Mouse (Mus musculus): ENCODE results near the gene Rnf34. TPM values are rescaled to one million over a fixed set of nuclear protein-coding genes. Genes with fewer than 3 reads are reported as not detected.

Gene Rnf34
- polyA plus RNA-seq, 1 experiment from 2014 or later, result 41.4 TPM

DNA sequence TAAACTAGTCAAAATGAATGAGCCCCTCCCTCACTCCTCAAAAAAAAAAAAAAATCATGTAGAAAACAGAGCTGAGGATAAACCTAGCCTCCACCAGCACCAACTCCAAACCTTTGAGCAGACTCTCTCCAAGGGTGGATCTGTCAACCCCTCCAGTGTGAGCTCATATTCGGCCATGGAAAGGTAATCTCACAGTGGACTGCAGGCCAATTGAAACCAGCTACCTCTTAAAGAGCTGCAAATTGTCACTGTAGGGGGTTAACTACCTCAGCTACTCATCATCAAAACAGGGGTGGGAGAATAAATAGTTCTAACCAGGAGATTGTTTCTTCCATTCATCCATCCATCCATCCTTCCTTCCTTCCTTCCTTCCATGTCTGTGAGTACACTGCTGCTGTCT lies 57.3 kb downstream of the Rnf34 start:
- Histone ChIP-seq H3K4me3 (replicated peaks) (no peak overlapping the region), H3K9me3 (replicated peaks) (no peaks in the 10 kb centered on the region), H3K36me3 (no peaks in the 10 kb centered on the region), H3K27ac (replicated peaks) (no peak overlapping the region), H3K27me3 (replicated peaks) (no peaks in the 10 kb centered on the region), H3K4me1 (no peaks in the 10 kb centered on the region), H3K4me2 (no peak overlapping the region), H3K9ac (replicated peaks) (no peak overlapping the region)
- ATAC-seq (ENCODE audit: low FRiP score), result no peak
- 78% methylated on average over 1 of the region's 1 CpGs for WGBS

GRCm38 (mm10) chr5:122908001-122908400 lies 58.2 kb downstream of the Rnf34 start:
- H3K9me3 ChIP-seq (replicated peaks), result no peaks in the 10 kb centered on the region
- ATAC-seq (ENCODE audit: low FRiP score), result no peak
- no peaks in the 10 kb centered on the region for H3K4me1 ChIP-seq
- no peaks in the 10 kb centered on the region for H3K36me3 ChIP-seq
- H3K4me3 ChIP-seq (replicated peaks), result no peak overlapping the region
- H3K27me3 ChIP-seq (replicated peaks), result no peaks in the 10 kb centered on the region
- H3K4me2 ChIP-seq, result no peak overlapping the region
- H3K9ac ChIP-seq (replicated peaks), result no peak overlapping the region
- H3K27ac ChIP-seq (replicated peaks), result no peak overlapping the region
- whole genome bisulfite sequencing, result 95% methylated on average over 2 of the region's 2 CpGs

DNA sequence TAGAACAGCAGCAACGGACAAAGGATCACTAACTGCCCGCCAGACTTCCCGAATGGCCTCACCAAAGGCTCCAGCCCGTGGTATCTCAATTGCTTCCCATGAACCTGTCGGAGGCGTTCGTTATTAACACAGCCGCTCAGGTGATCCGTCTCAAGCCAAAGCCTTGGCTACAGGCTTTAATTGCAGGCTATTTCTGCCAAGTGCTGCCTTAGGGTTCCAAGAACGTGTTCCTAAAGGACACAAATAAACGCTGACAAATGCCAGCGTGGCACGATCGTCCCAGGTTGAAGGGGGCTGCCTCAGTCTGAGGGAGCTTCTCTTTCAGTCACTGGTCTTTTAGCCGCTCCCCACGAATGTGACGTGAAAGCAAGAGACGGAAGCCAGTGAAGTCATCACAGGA lies 59.6 kb downstream of the Rnf34 start:
- Histone ChIP-seq H3K9me3 (replicated peaks) (no peaks in the 10 kb centered on the region), H3K9ac (replicated peaks) (no peak overlapping the region), H3K4me1 (no peaks in the 10 kb centered on the region), H3K4me3 (replicated peaks) (no peak overlapping the region), H3K27me3 (replicated peaks) (no peaks in the 10 kb centered on the region), H3K36me3 (no peaks in the 10 kb centered on the region), H3K4me2 (no peak overlapping the region), H3K27ac (replicated peaks) (no peak overlapping the region)
- 73% methylated on average over 18 of the region's 18 CpGs for WGBS
- no peak for ATAC-seq (ENCODE audit: low FRiP score)

DNA sequence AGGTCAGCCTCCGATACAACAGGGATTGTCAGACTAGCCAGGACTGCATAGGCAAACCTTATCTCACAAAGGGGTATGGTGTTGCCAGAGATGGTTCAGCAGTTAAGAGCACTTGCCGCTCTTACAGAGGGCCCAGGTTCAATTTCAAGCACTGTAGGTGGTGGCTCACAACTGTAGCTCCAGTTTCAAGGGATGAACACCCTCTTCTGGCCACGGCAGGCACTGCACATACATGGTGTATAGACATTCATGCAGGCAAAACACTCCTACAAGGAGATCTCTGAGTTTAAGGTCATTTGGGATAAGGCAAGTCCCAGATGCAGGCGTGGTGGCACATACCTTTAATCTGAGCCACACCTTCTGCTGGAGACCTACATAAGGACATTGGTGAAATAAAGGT lies 63.0 kb downstream of the Rnf34 start:
- Histone ChIP-seq H3K4me1 (no peaks in the 10 kb centered on the region), H3K9ac (replicated peaks) (no peak overlapping the region), H3K27me3 (replicated peaks) (no peaks in the 10 kb centered on the region), H3K4me3 (replicated peaks) (no peak overlapping the region), H3K9me3 (replicated peaks) (no peaks in the 10 kb centered on the region), H3K4me2 (no peak overlapping the region), H3K27ac (replicated peaks) (no peak overlapping the region), H3K36me3 (no peaks in the 10 kb centered on the region)
- no peak for ATAC-seq (ENCODE audit: low FRiP score)
- WGBS, result 93% methylated on average over 4 of the region's 4 CpGs

DNA sequence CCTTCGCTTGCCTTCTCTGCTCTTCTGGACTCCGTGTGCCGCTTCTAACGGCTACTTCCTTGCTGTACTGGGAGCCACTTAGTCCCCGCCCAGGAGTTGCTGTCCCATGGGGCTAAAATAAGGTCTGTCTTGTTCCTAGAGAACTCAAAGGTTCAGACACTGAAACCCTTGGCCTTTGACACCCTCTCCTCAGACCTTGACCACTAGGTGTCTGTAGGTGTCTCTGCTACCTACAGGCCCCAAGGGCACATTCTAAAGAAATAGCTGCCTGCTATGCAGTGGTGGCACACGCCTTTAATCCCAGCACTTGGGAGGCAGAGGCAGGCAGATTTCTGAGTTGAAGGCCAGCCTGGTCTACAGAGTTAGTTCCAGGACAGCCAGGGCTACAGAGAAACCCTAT lies 66.3 kb downstream of the Rnf34 start:
- no peak for ATAC-seq (ENCODE audit: low FRiP score)
- H3K36me3 ChIP-seq, result no peaks in the 10 kb centered on the region
- WGBS, result 96% methylated on average over 6 of the region's 6 CpGs
- H3K4me3 ChIP-seq (replicated peaks), result no peak overlapping the region
- no peak overlapping the region for H3K27ac ChIP-seq (replicated peaks)
- H3K27me3 ChIP-seq (replicated peaks), result no peaks in the 10 kb centered on the region
- no peaks in the 10 kb centered on the region for H3K4me1 ChIP-seq
- no peaks in the 10 kb centered on the region for H3K9me3 ChIP-seq (replicated peaks)
- H3K9ac ChIP-seq (replicated peaks), result no peak overlapping the region
- H3K4me2 ChIP-seq, result no peak overlapping the region

DNA sequence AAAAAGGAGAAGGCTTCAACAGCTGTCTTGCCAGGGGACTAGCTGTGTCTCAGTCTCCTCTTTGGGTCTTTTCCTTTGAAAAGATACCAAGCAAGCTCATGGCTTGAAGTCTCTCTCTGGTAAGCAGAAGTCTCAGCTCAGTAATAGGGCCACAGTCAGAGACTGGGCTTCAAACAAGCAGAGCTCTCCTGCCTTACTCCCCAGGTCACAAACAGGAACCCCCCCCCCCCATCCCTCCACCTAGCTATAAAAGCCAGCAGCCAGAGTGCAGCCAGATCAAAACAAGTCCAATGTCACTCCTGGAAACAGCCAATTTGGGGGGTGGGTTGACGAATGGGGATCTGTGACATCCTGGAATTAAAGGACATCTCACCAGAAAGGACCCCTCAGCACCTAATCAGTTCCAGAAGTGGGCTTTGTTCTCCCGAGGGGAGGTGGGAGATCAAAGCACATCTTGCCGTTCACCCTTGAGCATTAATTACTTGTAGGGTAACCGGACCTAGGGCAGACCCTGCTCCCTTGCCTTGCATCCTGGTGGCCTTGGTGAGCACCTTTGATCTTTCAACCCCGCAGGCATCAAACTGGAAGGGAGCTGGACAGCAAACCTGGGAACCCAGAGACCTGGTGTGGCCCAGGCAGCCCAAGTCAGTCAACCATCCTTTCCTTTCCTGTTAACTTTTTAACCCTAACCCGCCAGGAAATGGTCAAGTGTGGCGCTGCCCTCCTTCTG lies 68.3 kb downstream of the Rnf34 start:
- Histone ChIP-seq H3K9me3 (replicated peaks) (no peaks in the 10 kb centered on the region), H3K27ac (replicated peaks) (no peak overlapping the region), H3K27me3 (replicated peaks) (no peaks in the 10 kb centered on the region), H3K4me2 (no peak overlapping the region), H3K4me3 (replicated peaks) (no peak overlapping the region), H3K36me3 (no peaks in the 10 kb centered on the region), H3K4me1 (no peaks in the 10 kb centered on the region), H3K9ac (replicated peaks) (no peak overlapping the region)
- ATAC-seq (ENCODE audit: low FRiP score), result no peak
- WGBS, result 51% methylated on average over 7 of the region's 7 CpGs

GRCm38 (mm10) chr5:122920557-122920956 lies 70.7 kb downstream of the Rnf34 start:
- no peaks in the 10 kb centered on the region for H3K9me3 ChIP-seq (replicated peaks)
- no peak for ATAC-seq (ENCODE audit: low FRiP score)
- H3K4me3 ChIP-seq (replicated peaks), result no peak overlapping the region
- no peaks in the 10 kb centered on the region for H3K36me3 ChIP-seq
- H3K4me2 ChIP-seq, result no peak overlapping the region
- H3K4me1 ChIP-seq, result peaks cover 3% of the 10 kb centered on the region
- no peaks in the 10 kb centered on the region for H3K27me3 ChIP-seq (replicated peaks)
- no peak overlapping the region for H3K9ac ChIP-seq (replicated peaks)
- WGBS, result 89% methylated on average over 5 of the region's 5 CpGs
- H3K27ac ChIP-seq (replicated peaks), result no peak overlapping the region

Other genes with a start within 250 kb of the Rnf34 start
- 59.2 and 60.6 TPM in 2 replicates for gene Ift81, start 235.5 kb upstream of the Rnf34 start, polyA plus RNA-seq (2015; fragmentation: Nextera tagmentation; extraction: Ambion mirVana)
- 5.0 and 5.9 TPM in 2 replicates for gene P2rx7, start 206.1 kb upstream of the Rnf34 start, polyA plus RNA-seq (2015; fragmentation: Nextera tagmentation; extraction: Ambion mirVana)
- 14.7 and 18.6 TPM in 2 replicates for gene P2rx4, start 142.5 kb upstream of the Rnf34 start, polyA plus RNA-seq (2015; fragmentation: Nextera tagmentation; extraction: Ambion mirVana)
- gene Camkk2, start 70.6 kb upstream of the Rnf34 start, polyA plus RNA-seq (2015; fragmentation: Nextera tagmentation; extraction: Ambion mirVana), result 56.7 and 69.9 TPM in 2 replicates
- 451 TPM in 2 replicates for gene Anapc5, start 28.7 kb upstream of the Rnf34 start, polyA plus RNA-seq (2015; fragmentation: Nextera tagmentation; extraction: Ambion mirVana)
- 81.4 and 89.2 TPM in 2 replicates for gene Kdm2b, start 139.8 kb downstream of the Rnf34 start, polyA plus RNA-seq (2015; fragmentation: Nextera tagmentation; extraction: Ambion mirVana)
- gene Orai1, start 165.0 kb downstream of the Rnf34 start, polyA plus RNA-seq (2015; fragmentation: Nextera tagmentation; extraction: Ambion mirVana), result 14.1 and 14.2 TPM in 2 replicates
- gene Morn3, start 197.0 kb downstream of the Rnf34 start, polyA plus RNA-seq (2015; fragmentation: Nextera tagmentation; extraction: Ambion mirVana), result 0.68 TPM in 1 of 2 replicates, not detected in the other
- 19.6 and 21.0 TPM in 2 replicates for gene Tmem120b, start 218.4 kb downstream of the Rnf34 start, polyA plus RNA-seq (2015; fragmentation: Nextera tagmentation; extraction: Ambion mirVana)

All from neural tube, embryonic 15.5 days (tissue).